In genomic region chr11:105589877-105590641, GRCm38 (mm10) we compare ENCODE assay signal across 8 mouse cellular contexts. TPM values are rescaled to one million over a fixed set of nuclear protein-coding genes. Genes with fewer than 3 reads are reported as not detected.
DNase-seq lines count a peak whose midpoint lies in the region; ATAC-seq and TF ChIP-seq lines count a peak whose summit lies in the region.

Gene Tanc2 (plus strand): TSS chr11:105589986.

- peaks cover 4% of the 10 kb centered on the region for H3K4me1 ChIP-seq in embryonic facial prominence, embryonic 14.5 days (ENCODE audit: control insufficient read depth, insufficient read depth, low read length)

- H3K9ac ChIP-seq in embryonic facial prominence, embryonic 14.5 days (ENCODE audit: low read depth, low read length): peak within 1 kb of the TSS; percentile 95

- peaks cover 32% of the 10 kb centered on the region for H3K79me2 ChIP-seq in myocyte (ENCODE audit: control insufficient read depth, insufficient read depth)

- DNase-seq in adrenal gland, postnatal 14 days: peak; percentile 70
- peak; percentile 71 for DNase-seq in embryonic facial prominence, embryonic 14.5 days (ENCODE audit: low spot score)
- peak; percentile 13 for DNase-seq in heart, adult 8-10 months (ENCODE audit: low spot score)
- DNase-seq in kidney, adult 9 months: peak; percentile 40
- peak; percentile 32 for DNase-seq in liver
- DNase-seq in thymus, postnatal 4 days: peak; percentile 80

- H3K4me3 ChIP-seq in embryonic facial prominence, embryonic 14.5 days (ENCODE audit: low read depth, low read length): peak within 1 kb of the TSS; percentile 92
- H3K4me3 ChIP-seq in myocyte: peak within 1 kb of the TSS; percentile 45

- under 1% methylated on average over 27 of the region's 87 CpGs for WGBS in embryonic facial prominence, embryonic 14.5 days

- H3K9me3 ChIP-seq in embryonic facial prominence, embryonic 14.5 days (ENCODE audit: control insufficient read depth, low read length): no peaks in the 10 kb centered on the region

- H3K27me3 ChIP-seq in embryonic facial prominence, embryonic 14.5 days (replicated peaks; ENCODE audit: control insufficient read depth, insufficient read depth, low read length): no peaks in the 10 kb centered on the region
- no peaks in the 10 kb centered on the region for H3K27me3 ChIP-seq in myocyte (ENCODE audit: control insufficient read depth, insufficient read depth, insufficient read length)

- TF ChIP-seq POLR2A in myocyte (IDR thresholded peaks at IDR 0.05; ENCODE audit: insufficient read length, low read depth): no peak

- peak within 1 kb of the TSS; percentile 84 for H3ac ChIP-seq in myocyte (ENCODE audit: control insufficient read depth, insufficient read length)

- H3K36me3 ChIP-seq in embryonic facial prominence, embryonic 14.5 days (ENCODE audit: control insufficient read depth, insufficient read depth, low read length): no peaks in the 10 kb centered on the region
- H3K36me3 ChIP-seq in myocyte (ENCODE audit: control insufficient read depth, insufficient read depth): no peaks in the 10 kb centered on the region

- peak within 1 kb of the TSS; percentile 89 for H3K27ac ChIP-seq in embryonic facial prominence, embryonic 14.5 days (replicated peaks; ENCODE audit: low read depth, low read length)

- peak within 1 kb of the TSS; percentile 81 for H3K4me2 ChIP-seq in embryonic facial prominence, embryonic 14.5 days (ENCODE audit: low read depth, low read length)
- peak within 1 kb of the TSS; percentile 84 for H3K4me2 ChIP-seq in myocyte (ENCODE audit: low read depth)

- ATAC-seq in CD4-positive, CD25-positive, alpha-beta regulatory T cell, adult 4 months: peak; percentile 39
- peak; percentile 81 for ATAC-seq in embryonic facial prominence, embryonic 14.5 days (ENCODE audit: low read depth)

TF ChIP-seq in myocyte, 11 proteins besides CTCF, POLR2A, EP300 and RAD21:
- TF ChIP-seq CEBPB (IDR thresholded peaks at IDR 0.05; ENCODE audit: insufficient read depth, poor library complexity, severe bottlenecking): no peak
- peak in 1 of 3 experiments; percentile 7 for TF ChIP-seq MYOD1 (IDR thresholded peaks at IDR 0.05; ENCODE audit: control insufficient read depth in 1 of 3, insufficient read length in 2 of 3, low read depth in 2 of 3)
- peak in 1 of 3 experiments; percentile 31 for TF ChIP-seq MYOG (IDR thresholded peaks at IDR 0.05; ENCODE audit: control insufficient read depth in 1 of 3, insufficient read depth in 1 of 3, insufficient read length in 2 of 3, low read depth in 2 of 3)

RNA-seq across cellular contexts. Expression of gene Tanc2, which starts in this region (rescaled TPM):
- 1 to 10 TPM in 1 of 2 experiments, under 1 TPM in 1; 0.98 to 1.1 TPM for polyA plus RNA-seq in CD4-positive, CD25-positive, alpha-beta regulatory T cell, adult 4 months (2017; shearing (Covaris generic))
- total RNA-seq in adrenal gland, postnatal 14 days (2021): 16.0 and 18.1 TPM in 2 replicates
- polyA plus RNA-seq in embryonic facial prominence, embryonic 14.5 days (2014; fragmentation: Nextera tagmentation; extraction: Ambion mirVana): 13.7 and 14.4 TPM in 2 replicates
- 10 to 100 TPM; 10.3 to 15.8 (median 12.1) TPM for total RNA-seq in heart, adult 8-10 months (2022)
- polyA plus RNA-seq in myocyte (2012; fragmentation: generic; extraction: Trizol): 8.0 TPM

Comparison
In these comparisons a context has a peak if more than half of its experiments do, and no peak if none do; other contexts are left out.
1. Peak in every context shown above with its lines: DNase-seq, ATAC-seq, H3K4me3 ChIP-seq and H3K27ac ChIP-seq.
2. DNase-seq: peak in every context shown above with its lines; median percentile 80 in thymus, postnatal 4 days; 71 in embryonic facial prominence, embryonic 14.5 days; 70 in adrenal gland, postnatal 14 days; 40 in kidney, adult 9 months; 32 in liver; 13 in heart, adult 8-10 months.